Mouse (Mus musculus): ENCODE results near the gene Cdr2l.

Gene Cdr2l

DNA sequence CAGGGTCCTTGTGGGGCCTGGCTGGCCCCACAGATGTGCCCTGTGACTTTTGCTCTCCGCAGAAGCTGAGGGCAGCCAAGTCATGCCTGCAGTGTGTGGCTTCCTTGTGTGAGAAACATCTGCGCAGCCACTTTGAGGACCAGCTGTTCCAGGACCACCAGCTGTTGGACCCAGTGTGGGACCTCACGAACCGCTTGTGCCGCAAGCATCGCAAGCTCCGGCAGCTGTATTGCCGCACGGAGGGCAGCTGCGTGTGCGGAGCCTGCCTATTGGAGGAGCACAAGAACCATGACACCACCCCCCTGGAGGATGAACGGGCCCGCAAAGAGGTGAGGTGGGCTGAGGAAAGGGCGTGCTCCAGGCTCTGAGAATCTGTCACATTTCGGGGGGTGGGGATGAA, 59.7 kb downstream of the Cdr2l start:
- no peak for DNase-seq (ENCODE audit: low spot score in 2 of 2)

All from spleen, postnatal 36 days (tissue).